Mouse (Mus musculus) cortical plate, adult 2 months (tissue): ENCODE data around the gene Pitpnb. TPM values are rescaled to one million over a fixed set of nuclear protein-coding genes. Genes with fewer than 3 reads are reported as not detected.

Experiments
- H3K27ac ChIP-seq: fragments of 200-500 bp; 2 replicates; pipeline ENCODE4 v1.5.1; 2012; ENCODE audit warnings: low read length, control low read depth, inconsistent platforms; ENCODE audit not compliant: insufficient read depth
- H3K4me1 ChIP-seq: fragments of 200-500 bp; 2 replicates; pipeline ENCODE4 v1.6.1; 2011; ENCODE audit warnings: low read length; ENCODE audit not compliant: control insufficient read depth, insufficient read depth
- H3K4me3 ChIP-seq: fragments of 200-500 bp; 2 replicates; pipeline ENCODE4 v1.5.1; 2011; ENCODE audit warnings: mild to moderate bottlenecking, low read length, control low read depth; ENCODE audit not compliant: insufficient read depth
- CTCF ChIP-seq: fragments of 200-500 bp; IDR thresholded peaks from 2 replicates; pipeline ENCODE4 v1.5.1; 2011; ENCODE audit warnings: mild to moderate bottlenecking, control low read depth, low read length; ENCODE audit not compliant: insufficient read depth; ENCODE audit errors: extremely low read depth
- POLR2A ChIP-seq: fragments of 200-500 bp; IDR thresholded peaks from 2 replicates; pipeline ENCODE4 v1.6.1; 2011; ENCODE audit warnings: mild to moderate bottlenecking, low read length, control low read depth; ENCODE audit not compliant: insufficient read depth; ENCODE audit errors: extremely low read depth
- polyA plus RNA-seq: library from polyadenylated mRNA; depleted of rRNA; stranded (reverse); fragments of >200 nt; gene quantifications from 2 replicates; pipeline ENCODE4 v1.2.3, GENCODE M21; 2012; rRNA removed

The Pitpnb gene
- 67.7 and 71.4 TPM in 2 replicates for polyA plus RNA-seq

GRCm38 (mm10) chr5:111330417-111331098 is at the start of gene Pitpnb:
Gene Pitpnb (plus strand): TSS chr5:111330763.
- Histone ChIP-seq H3K4me3 (peak within 1 kb of the TSS; percentile 56), H3K4me1 (peaks cover 3% of the 10 kb centered on the region; the same call in 1 of the 2 replicates), H3K27ac (no peak within 1 kb of the TSS)
- TF ChIP-seq CTCF, result no peak
- TF ChIP-seq POLR2A, result peak; percentile 88

GRCm38 (mm10) chr5:111284420-111285175 is 46.0 kb upstream of the Pitpnb start:
- no peaks in the 10 kb centered on the region for H3K4me1 ChIP-seq
- H3K27ac ChIP-seq, result no peak overlapping the region
- no peak overlapping the region for H3K4me3 ChIP-seq
- TF ChIP-seq POLR2A, result no peak
- TF ChIP-seq CTCF, result no peak

- Histone ChIP-seq H3K27ac (no peak overlapping the region), H3K4me1 (peaks cover 3% of the 10 kb centered on the region; the same call in 1 of the 2 replicates), H3K4me3 (no peak overlapping the region)
- TF ChIP-seq CTCF, result no peak
- no peak for TF ChIP-seq POLR2A
These were observed 43.0 kb upstream of the Pitpnb start for GRCm38 (mm10) chr5:111287571-111287970.

GRCm38 (mm10) chr5:111288486-111288885 is 42.1 kb upstream of the Pitpnb start:
- Histone ChIP-seq H3K4me3 (no peak overlapping the region), H3K27ac (no peak overlapping the region), H3K4me1 (peaks cover 3% of the 10 kb centered on the region; the same call in 1 of the 2 replicates)
- TF ChIP-seq POLR2A, result no peak
- TF ChIP-seq CTCF, result no peak

GRCm38 (mm10) chr5:111290071-111290470 is 40.5 kb upstream of the Pitpnb start:
- H3K4me1 ChIP-seq, result peaks cover 3% of the 10 kb centered on the region; the same call in 1 of the 2 replicates
- no peak overlapping the region for H3K4me3 ChIP-seq
- H3K27ac ChIP-seq, result no peak overlapping the region
- TF ChIP-seq POLR2A, result no peak
- TF ChIP-seq CTCF, result no peak

GRCm38 (mm10) chr5:111291639-111292038 is 38.9 kb upstream of the Pitpnb start:
- Histone ChIP-seq H3K4me1 (peaks cover 3% of the 10 kb centered on the region; the same call in 1 of the 2 replicates), H3K27ac (no peak overlapping the region), H3K4me3 (peak overlapping the region; percentile 35)
- peak; percentile 78 for TF ChIP-seq POLR2A
- TF ChIP-seq CTCF, result no peak

GRCm38 (mm10) chr5:111297801-111298200 is 32.8 kb upstream of the Pitpnb start:
- H3K4me3 ChIP-seq, result no peak overlapping the region
- no peak for TF ChIP-seq POLR2A
- TF ChIP-seq CTCF, result no peak
- no peak overlapping the region for H3K27ac ChIP-seq
- H3K4me1 ChIP-seq, result no peaks in the 10 kb centered on the region

GRCm38 (mm10) chr5:111298706-111299105 is 31.9 kb upstream of the Pitpnb start:
- H3K27ac ChIP-seq, result no peak overlapping the region
- no peak overlapping the region for H3K4me3 ChIP-seq
- H3K4me1 ChIP-seq, result no peaks in the 10 kb centered on the region
- TF ChIP-seq POLR2A (no peak), CTCF (no peak)

GRCm38 (mm10) chr5:111300776-111301175 is 29.8 kb upstream of the Pitpnb start:
- Histone ChIP-seq H3K27ac (no peak overlapping the region), H3K4me1 (no peaks in the 10 kb centered on the region)
- TF ChIP-seq CTCF, result no peak
- no peak for TF ChIP-seq POLR2A

GRCm38 (mm10) chr5:111301736-111302135 is 28.8 kb upstream of the Pitpnb start:
- Histone ChIP-seq H3K4me1 (no peaks in the 10 kb centered on the region), H3K4me3 (no peak overlapping the region), H3K27ac (no peak overlapping the region)
- TF ChIP-seq POLR2A, result no peak

More at GRCm38 (mm10) chr5:111300776-111301175, 29.8 kb upstream of the Pitpnb start:
- H3K4me3 ChIP-seq, result no peak overlapping the region
